Mouse (Mus musculus): ENCODE measurements around the gene Trim2. TPM values are rescaled to one million over a fixed set of nuclear protein-coding genes. Genes with fewer than 3 reads are reported as not detected.

Trim2 gene
- total and polyA plus RNA-seq, 3 experiments, result 2.4 to 3.3 (median 2.5) TPM

- Histone ChIP-seq H3K79me2 (replicated peaks; ENCODE audit: control insufficient read depth, extremely low read depth, insufficient read depth, poor library complexity, severe bottlenecking) (no peaks in the 10 kb centered on the region), H3K27me3 (replicated peaks) (no peaks in the 10 kb centered on the region), H3K4me3 (replicated peaks in 1 of 3; ENCODE audit: low read depth in 2 of 3, low read length in 2 of 3, poor library complexity in 1 of 3) (no peak within 1 kb of the TSS), H3K9me3 (replicated peaks; ENCODE audit: low read length) (no peaks in the 10 kb centered on the region), H3K36me3 (replicated peaks in 1 of 2; ENCODE audit: control insufficient read depth in 1 of 2, insufficient read depth in 1 of 2, low read length in 1 of 2) (peaks cover 0 to 12% of the 10 kb centered on the region in 2 experiments), H3K4me1 (ENCODE audit: control insufficient read depth in 1 of 2, insufficient read depth in 2 of 2) (peaks cover 5 to 32% of the 10 kb centered on the region in 2 experiments), H3K4me2 (ENCODE audit: insufficient read depth, low read depth, poor library complexity, severe bottlenecking) (no peak within 1 kb of the TSS), H3K27ac (ENCODE audit: insufficient read depth, low read depth) (no peak within 1 kb of the TSS), H3K9ac (ENCODE audit: insufficient read depth, low read depth) (no peak within 1 kb of the TSS)
- in situ Hi-C loops (cut with MboI; ENCODE audit: low pct_ligation_motif_present, low pct_unique_long_range_greater_than_20kb, low sequenced_read_pairs) (loop anchor here (5.0 to 25.0 kb wide), 2 partner anchors 139 to 364 kb away; no protein-coding TSS in a partner anchor), dilution Hi-C loops (cut with MboI; ENCODE audit: extremely low pct_ligation_motif_present, extremely low pct_unique_long_range_greater_than_20kb, low sequenced_read_pairs) (no loop called here)
- DNase-seq (ENCODE audit: extremely low read depth), result no peak
- TF ChIP-seq TBP (conservative IDR thresholded peaks at IDR 0.05; ENCODE audit: low read depth, low read length), result no peak
- no peak for TF ChIP-seq PAX5 (IDR thresholded peaks at IDR 0.05; ENCODE audit: low read length)
- no peak for TF ChIP-seq TCF12 (IDR thresholded peaks at IDR 0.05; ENCODE audit: low read depth, low read length)
Observed at GRCm38 (mm10) chr3:84173581-84174154, 133.0 kb downstream of the Trim2 start, which contains the start of gene Gm6525. Gene Gm6525 (plus strand): TSS chr3:84174104.

DNA sequence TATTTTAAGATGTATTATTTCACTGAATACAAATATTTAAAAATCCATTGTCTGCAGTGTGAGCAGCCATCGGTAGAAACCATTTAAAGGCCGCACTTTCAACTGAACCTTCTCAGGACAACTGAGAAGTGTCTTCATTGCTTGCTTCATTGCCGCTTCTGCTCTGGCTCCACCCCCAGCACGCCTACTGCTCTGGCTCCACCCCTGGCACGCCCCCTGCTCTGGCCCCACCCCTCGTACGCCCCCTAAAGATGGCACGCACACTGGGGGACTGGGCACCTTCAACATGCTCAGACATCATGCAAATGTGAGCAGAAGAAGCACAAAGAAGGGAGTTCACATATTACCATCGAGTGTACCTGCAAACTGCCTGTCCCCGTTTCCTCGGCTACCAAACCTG is 134.3 kb downstream of the Trim2 start:
- Histone ChIP-seq H3K4me3 (replicated peaks in 1 of 3; ENCODE audit: low read depth in 2 of 3, low read length in 2 of 3, poor library complexity in 1 of 3) (no peak overlapping the region), H3K27ac (ENCODE audit: insufficient read depth, low read depth) (no peak overlapping the region), H3K9ac (ENCODE audit: insufficient read depth, low read depth) (no peak overlapping the region), H3K9me3 (replicated peaks; ENCODE audit: low read length) (no peaks in the 10 kb centered on the region), H3K27me3 (replicated peaks) (no peaks in the 10 kb centered on the region), H3K4me2 (ENCODE audit: insufficient read depth, low read depth, poor library complexity, severe bottlenecking) (no peak overlapping the region), H3K36me3 (replicated peaks in 1 of 2; ENCODE audit: control insufficient read depth in 1 of 2, insufficient read depth in 1 of 2, low read length in 1 of 2) (peaks cover 0 to 13% of the 10 kb centered on the region in 2 experiments), H3K79me2 (replicated peaks; ENCODE audit: control insufficient read depth, extremely low read depth, insufficient read depth, poor library complexity, severe bottlenecking) (no peaks in the 10 kb centered on the region), H3K4me1 (ENCODE audit: control insufficient read depth in 1 of 2, insufficient read depth in 2 of 2) (peaks cover 5 to 32% of the 10 kb centered on the region in 2 experiments)
- in situ Hi-C loops (cut with MboI; ENCODE audit: low pct_ligation_motif_present, low pct_unique_long_range_greater_than_20kb, low sequenced_read_pairs), result loop anchor here (5.0 to 25.0 kb wide), 2 partner anchors 140 to 365 kb away; no protein-coding TSS in a partner anchor
- no peak for DNase-seq (ENCODE audit: extremely low read depth)
- TF ChIP-seq SMC3 (IDR thresholded peaks at IDR 0.05; ENCODE audit: low read depth, low read length), result no peak
- TF ChIP-seq USF2 (conservative IDR thresholded peaks at IDR 0.05; ENCODE audit: low read depth, low read length), result no peak
- TF ChIP-seq JUN (IDR thresholded peaks at IDR 0.05; ENCODE audit: insufficient read depth, low read depth, low read length), result no peak
- no peak for TF ChIP-seq ZMIZ1 (IDR thresholded peaks at IDR 0.05; ENCODE audit: low read depth, low read length)
- no peak for TF ChIP-seq USF1 (IDR thresholded peaks at IDR 0.05; ENCODE audit: low read depth, low read length)
- no peak for TF ChIP-seq JUND (conservative IDR thresholded peaks at IDR 0.05; ENCODE audit: low read depth, low read length)
- no peak for TF ChIP-seq MAZ (IDR thresholded peaks at IDR 0.05; ENCODE audit: low read depth, low read length)
- dilution Hi-C loops (cut with MboI; ENCODE audit: extremely low pct_ligation_motif_present, extremely low pct_unique_long_range_greater_than_20kb, low sequenced_read_pairs), result no loop called here

DNA sequence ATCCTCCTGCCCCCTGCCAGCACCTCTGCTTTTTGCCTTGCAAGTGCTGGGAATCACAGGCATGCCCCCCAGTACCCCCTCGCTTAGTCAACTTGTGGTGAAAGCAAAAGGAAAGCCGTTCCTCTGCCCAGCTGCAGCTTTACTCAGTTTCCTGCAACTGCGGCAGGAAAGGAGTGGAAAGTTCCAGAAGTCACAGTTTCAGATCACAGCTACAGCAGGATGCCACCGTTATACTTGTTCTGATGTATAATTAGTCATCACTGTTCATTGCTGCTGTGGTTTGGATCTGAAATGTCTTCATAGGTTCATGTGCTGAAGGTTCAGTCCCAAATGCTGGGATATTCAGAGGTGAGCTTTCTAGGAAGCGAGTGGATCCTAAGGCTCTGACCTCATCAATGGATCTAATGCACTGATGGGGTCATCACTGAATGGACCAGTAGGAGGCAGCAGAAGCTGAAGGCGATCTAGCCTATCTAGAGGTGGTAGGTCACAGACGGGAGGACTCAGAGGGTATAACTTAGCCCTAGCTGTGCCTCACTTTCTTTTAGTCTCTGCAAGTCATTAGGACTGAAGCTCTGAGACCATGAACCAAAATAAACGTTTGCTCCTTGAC is 137.2 kb downstream of the Trim2 start:
- TF ChIP-seq PAX5 (IDR thresholded peaks at IDR 0.05; ENCODE audit: low read length), result no peak
- peak; percentile 47; the same call in 1 of the 2 replicates for TF ChIP-seq ETS1 (conservative IDR thresholded peaks at IDR 0.05; ENCODE audit: low read depth, low read length)
- TF ChIP-seq IRF4 (IDR thresholded peaks at IDR 0.05; ENCODE audit: low read depth, low read length), result 0 out of 2 replicates have a peak, but pooled peaks have one; percentile 35
- TF ChIP-seq CTCF (conservative IDR thresholded peaks at IDR 0.05 in 1 of 2, IDR thresholded peaks at IDR 0.05 in 1 of 2; ENCODE audit: low read depth in 2 of 2, low read length in 2 of 2), result peak; percentile 33 to 71; a peak in 3 of 4 replicates
- peak; percentile 61; the same call in 1 of the 2 replicates for TF ChIP-seq EP300 (IDR thresholded peaks at IDR 0.05; ENCODE audit: low read length)
- TF ChIP-seq SMC3 (IDR thresholded peaks at IDR 0.05; ENCODE audit: low read depth, low read length), result peak; percentile 54
- no peak for TF ChIP-seq CHD1 (IDR thresholded peaks at IDR 0.05; ENCODE audit: low read depth, low read length)
- no peak for TF ChIP-seq JUN (IDR thresholded peaks at IDR 0.05; ENCODE audit: insufficient read depth, low read depth, low read length)
- TF ChIP-seq CHD2 (IDR thresholded peaks at IDR 0.05; ENCODE audit: low read length), result peak; percentile 33; the same call in 1 of the 2 replicates
- TF ChIP-seq ZKSCAN1 (IDR thresholded peaks at IDR 0.05; ENCODE audit: borderline replicate concordance, low read depth, low read length), result no peak
- TF ChIP-seq USF2 (conservative IDR thresholded peaks at IDR 0.05; ENCODE audit: low read depth, low read length), result no peak
- no peak for TF ChIP-seq KAT2A (IDR thresholded peaks at IDR 0.05; ENCODE audit: insufficient replicate concordance, low read length)
- no peak for TF ChIP-seq ZC3H11A (IDR thresholded peaks at IDR 0.05; ENCODE audit: low read depth, low read length)
- TF ChIP-seq RAD21 (IDR thresholded peaks at IDR 0.05; ENCODE audit: low read depth, low read length), result peak; percentile 53
- TF ChIP-seq TCF12 (IDR thresholded peaks at IDR 0.05; ENCODE audit: low read depth, low read length), result 0 out of 2 replicates have a peak, but pooled peaks have one; percentile 10
- H3K79me2 ChIP-seq (replicated peaks; ENCODE audit: control insufficient read depth, extremely low read depth, insufficient read depth, poor library complexity, severe bottlenecking), result no peaks in the 10 kb centered on the region
- peaks cover 0 to 22% of the 10 kb centered on the region in 2 experiments for H3K36me3 ChIP-seq (replicated peaks in 1 of 2; ENCODE audit: control insufficient read depth in 1 of 2, insufficient read depth in 1 of 2, low read length in 1 of 2)
- H3K9ac ChIP-seq (ENCODE audit: insufficient read depth, low read depth), result no peak overlapping the region
- H3K4me3 ChIP-seq (replicated peaks in 1 of 3; ENCODE audit: low read depth in 2 of 3, low read length in 2 of 3, poor library complexity in 1 of 3), result no peak overlapping the region
- no peaks in the 10 kb centered on the region for H3K27me3 ChIP-seq (replicated peaks)
- H3K9me3 ChIP-seq (replicated peaks; ENCODE audit: low read length), result no peaks in the 10 kb centered on the region
- H3K4me1 ChIP-seq (ENCODE audit: control insufficient read depth in 1 of 2, insufficient read depth in 2 of 2), result peaks cover 3 to 17% of the 10 kb centered on the region in 2 experiments; a peak in 3 of 4 replicates
- dilution Hi-C loops (cut with MboI; ENCODE audit: extremely low pct_ligation_motif_present, extremely low pct_unique_long_range_greater_than_20kb, low sequenced_read_pairs), result no loop called here
- peak; percentile 37 for DNase-seq (ENCODE audit: extremely low read depth)
- H3K27ac ChIP-seq (ENCODE audit: insufficient read depth, low read depth), result no peak overlapping the region
- H3K4me2 ChIP-seq (ENCODE audit: insufficient read depth, low read depth, poor library complexity, severe bottlenecking), result 0 out of 2 replicates have a peak overlapping the region, but pooled peaks have one; percentile 22
- in situ Hi-C loops (cut with MboI; ENCODE audit: low pct_ligation_motif_present, low pct_unique_long_range_greater_than_20kb, low sequenced_read_pairs), result loop anchor here (5.0 to 25.0 kb wide), 2 partner anchors 143 to 368 kb away; no protein-coding TSS in a partner anchor

Data from CH12.LX (cell line).